Mouse (Mus musculus) cerebellum, adult 9-10 months (tissue): ENCODE results near the gene Lrrc75a.
"Not testable (repeated sequence)": the region's sequence is repeated elsewhere in the genome, so short reads cannot be mapped to it uniquely, and the experiment has no call there.

Experiments used
- DNase-seq: peaks from one replicate; pipeline ENCODE4 v3.0.0; 2022

Gene Lrrc75a

DNA sequence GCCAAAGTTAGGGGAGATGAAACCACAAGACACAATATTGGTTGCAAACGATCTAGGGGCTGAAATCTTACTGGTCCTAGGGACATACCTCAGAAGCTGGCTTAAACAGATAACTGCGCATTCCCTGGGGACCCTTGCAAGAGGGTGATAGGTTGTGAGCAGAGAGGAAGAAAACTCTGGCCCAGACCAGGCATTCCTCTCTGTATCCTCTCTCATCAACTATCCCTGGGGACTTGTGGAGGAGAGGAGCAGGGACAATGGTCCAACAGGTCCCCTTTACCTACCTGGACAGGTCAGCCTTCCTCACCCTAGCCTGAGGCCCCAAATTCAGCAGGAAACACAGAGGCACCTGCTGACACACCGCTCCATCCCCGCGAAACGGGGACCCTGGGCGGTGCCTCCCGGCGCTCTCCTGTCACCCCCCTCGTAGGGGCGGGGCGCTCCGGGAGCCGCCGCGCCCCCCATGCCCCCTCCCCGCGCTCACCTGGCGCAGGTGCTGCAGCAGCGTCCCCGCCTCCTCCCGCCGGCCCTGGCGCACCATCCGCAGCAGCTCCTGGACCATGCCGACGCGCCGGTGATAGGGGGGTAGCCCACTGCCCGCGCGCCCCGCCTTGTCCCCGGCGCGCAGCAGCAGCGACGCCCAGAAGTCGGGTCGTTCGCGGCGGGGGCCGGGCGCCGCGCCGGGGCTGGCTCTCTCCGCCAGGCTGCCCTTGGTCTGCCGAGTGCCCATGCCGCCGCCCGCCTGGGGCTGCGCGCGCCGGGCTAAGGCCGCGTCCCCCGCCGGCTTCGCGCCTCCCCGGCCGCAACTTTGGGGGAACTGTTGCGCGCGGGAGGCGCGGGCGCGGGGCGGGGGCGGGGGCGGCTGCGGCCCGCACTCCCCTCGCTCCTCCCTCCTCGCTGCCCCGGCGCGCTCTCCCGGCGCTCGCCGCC lies at the start of gene Lrrc75a:
Gene Lrrc75a (minus strand): TSS at position 863 of the 930 bp plus-strand sequence.
- DNase-seq, result peak; percentile 22

DNA sequence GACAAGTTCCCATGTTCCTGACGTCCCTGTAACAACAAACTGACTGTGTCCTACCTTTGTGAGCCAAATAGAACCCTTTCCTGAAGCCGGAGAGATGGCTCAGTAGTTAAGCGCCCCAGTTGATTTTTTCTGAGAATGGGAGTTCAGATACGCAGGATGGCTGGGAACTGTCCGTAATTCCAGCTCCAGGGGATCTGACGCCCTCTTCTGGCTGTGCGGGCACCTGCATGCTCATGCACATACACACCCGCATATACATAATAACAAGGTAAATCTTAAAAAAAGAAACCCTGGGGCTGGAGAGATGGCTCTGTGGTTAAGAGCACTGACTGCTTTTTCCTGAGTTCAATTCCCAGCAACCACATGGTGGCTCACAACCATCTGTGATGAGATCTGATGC lies 46.8 kb upstream of the Lrrc75a start:
- no peak for DNase-seq

DNA sequence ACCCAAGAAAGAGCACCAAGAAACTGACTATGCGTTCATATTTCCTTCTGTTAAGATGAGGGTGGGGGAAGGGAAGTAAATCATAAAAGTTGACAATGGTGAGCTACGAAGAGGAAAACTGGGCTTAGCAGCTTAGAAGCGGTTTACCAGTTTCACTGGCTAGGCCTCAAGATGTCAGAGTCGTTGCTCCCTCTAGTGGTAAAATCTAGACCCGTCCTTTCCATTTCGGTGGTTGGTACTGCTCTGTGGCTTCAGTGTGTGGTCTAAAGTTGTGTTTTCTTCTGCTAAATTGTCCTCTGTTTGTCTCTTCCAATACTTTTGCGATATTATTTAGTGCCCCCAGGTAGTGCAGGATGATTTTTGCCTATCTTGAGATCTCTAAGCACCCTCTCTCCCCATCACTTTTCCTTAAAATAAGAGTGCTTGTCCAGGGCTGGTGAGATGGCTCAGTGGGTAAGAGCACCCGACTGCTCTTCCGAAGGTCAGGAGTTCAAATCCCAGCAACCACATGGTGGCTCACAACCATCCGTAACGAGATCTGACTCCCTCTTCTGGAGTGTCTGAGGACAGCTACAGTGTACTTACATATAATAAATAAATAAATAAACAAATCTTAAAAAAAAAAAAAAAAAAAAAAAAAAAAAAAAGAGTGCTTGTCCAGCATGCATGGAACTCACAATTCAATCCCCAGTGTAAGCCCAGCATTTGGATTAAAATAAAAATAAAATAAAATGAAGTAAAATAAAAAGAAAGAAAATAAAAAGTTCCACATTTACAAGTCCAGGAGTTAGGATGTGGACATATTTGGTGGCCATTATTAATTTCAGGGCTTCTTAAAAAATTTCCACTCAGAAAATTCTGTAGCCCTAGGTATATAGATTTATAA lies 45.2 kb upstream of the Lrrc75a start:
- peak; percentile 57 for DNase-seq

DNA sequence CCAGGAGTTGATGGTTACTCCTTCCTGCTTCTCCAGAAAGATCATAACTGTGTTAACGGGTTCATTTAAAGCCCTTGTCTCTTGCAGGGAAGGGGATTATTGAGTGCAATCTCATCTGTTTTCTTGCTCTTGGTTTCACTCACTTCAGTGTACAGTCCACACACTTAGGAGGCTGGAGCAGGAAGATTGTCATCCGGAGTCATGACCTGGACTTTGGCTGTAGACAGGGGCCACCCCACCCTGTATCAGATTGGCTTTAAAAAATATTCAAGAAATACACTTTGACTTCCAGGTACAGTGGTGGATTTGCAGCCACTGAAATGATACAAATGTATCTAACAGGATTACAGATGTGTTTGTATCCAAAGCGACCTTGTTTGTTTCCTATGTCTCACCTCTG lies 43.3 kb upstream of the Lrrc75a start:
- no peak for DNase-seq

- DNase-seq, result no peak
Observed at GRCm38 (mm10) chr11:62679954-62680353, 31.6 kb upstream of the Lrrc75a start.

DNA sequence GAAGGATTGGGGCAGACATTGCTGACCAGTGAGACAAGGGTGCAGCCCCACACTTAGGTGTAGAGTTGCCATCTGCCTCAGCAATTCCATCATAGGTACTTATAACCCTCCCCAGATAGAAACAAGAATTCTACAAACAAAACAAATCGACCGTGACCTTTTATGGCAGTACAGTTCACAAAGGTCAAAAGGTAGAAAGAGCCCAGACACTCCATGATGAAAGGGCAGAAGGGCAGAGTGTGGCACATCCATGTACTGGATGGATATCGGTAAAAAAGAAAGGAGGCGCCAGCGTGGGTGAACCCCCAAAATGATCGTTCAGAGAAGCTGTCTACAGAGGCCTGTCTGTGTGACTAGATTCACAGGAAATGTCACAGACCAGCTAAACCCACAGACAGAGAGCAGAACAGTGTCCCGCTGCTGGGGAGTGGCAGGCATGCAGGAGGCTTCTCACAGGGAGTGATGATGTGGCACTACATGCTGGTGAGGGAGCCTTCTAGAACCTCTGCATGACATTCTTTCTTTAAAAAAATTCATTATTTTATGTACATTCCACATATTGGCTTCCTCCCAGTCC lies 30.5 kb upstream of the Lrrc75a start:
- DNase-seq, result no peak

- no peak for DNase-seq
Observed at GRCm38 (mm10) chr11:62676290-62676596, 27.9 kb upstream of the Lrrc75a start.

DNA sequence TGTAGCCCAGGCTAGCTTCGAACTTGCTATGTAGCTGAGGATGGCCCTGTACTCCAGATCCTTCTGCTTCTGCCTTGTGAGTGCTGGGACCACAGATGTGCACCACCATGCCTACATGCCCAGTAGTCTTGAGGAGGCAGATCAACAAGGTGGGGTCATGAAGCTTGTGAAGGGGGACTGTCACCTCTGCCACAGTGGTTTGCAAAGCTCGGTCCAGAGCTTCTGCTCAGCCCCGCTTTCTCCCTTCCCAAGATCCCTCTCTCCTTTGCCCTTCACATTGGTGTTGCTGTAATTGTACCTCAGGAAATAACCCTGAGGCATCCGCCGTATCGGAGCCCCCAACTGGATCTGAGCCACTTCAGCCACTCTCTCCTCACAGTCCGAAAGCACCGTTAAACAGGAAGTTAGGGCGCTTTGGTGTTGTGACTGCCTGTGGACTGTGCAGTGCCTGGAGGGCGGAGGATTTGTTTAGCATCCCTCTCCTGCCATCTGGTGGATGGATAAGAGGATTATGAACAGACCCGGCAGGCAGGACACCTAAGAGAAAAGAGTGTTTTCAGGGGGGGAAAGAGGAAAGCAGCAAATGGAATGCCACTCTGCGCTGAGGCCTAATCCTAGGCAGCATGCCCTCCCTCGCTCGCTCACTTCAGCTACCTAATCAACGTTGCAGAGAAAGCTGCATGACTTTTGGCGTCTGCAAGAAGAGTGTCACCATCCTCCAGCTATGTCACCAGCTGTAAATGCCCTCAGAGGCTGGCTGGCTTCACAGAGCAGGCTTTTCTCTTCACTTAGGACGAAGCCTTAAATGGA lies 27.4 kb upstream of the Lrrc75a start:
- DNase-seq, result peak; percentile 77

- DNase-seq, result no peak
Observed at GRCm38 (mm10) chr11:62670006-62670405, 21.7 kb upstream of the Lrrc75a start.

- no peak for DNase-seq
Observed at GRCm38 (mm10) chr11:62669471-62669870, 21.1 kb upstream of the Lrrc75a start.

DNA sequence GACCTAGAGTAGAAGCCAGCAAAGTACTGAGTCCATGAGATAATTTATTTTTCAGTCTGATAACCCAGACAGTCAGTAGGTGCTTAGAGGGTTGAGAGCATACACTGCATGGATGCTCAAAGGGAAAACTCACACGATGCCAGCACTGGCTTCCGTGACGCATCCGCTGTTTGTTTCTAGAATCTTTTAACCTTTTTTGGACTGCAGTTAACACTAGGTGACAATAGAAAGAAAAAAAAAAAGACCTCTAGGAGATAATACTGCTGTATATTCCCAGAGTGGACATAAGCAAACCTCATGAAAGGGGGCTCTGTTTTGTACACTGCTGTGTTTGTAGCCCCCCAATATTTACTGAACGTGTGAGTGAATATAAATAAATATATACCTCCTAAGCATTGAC lies 20.7 kb upstream of the Lrrc75a start:
- no peak for DNase-seq

GRCm38 (mm10) chr11:62664250-62664649 lies 15.9 kb upstream of the Lrrc75a start:
- DNase-seq, result no peak

GRCm38 (mm10) chr11:62660885-62661284 lies 12.6 kb upstream of the Lrrc75a start:
- DNase-seq, result no peak

GRCm38 (mm10) chr11:62652080-62652479 lies 3.8 kb upstream of the Lrrc75a start:
- no peak for DNase-seq

- DNase-seq, result no peak
Observed at GRCm38 (mm10) chr11:62651563-62651962, 3.2 kb upstream of the Lrrc75a start.

DNA sequence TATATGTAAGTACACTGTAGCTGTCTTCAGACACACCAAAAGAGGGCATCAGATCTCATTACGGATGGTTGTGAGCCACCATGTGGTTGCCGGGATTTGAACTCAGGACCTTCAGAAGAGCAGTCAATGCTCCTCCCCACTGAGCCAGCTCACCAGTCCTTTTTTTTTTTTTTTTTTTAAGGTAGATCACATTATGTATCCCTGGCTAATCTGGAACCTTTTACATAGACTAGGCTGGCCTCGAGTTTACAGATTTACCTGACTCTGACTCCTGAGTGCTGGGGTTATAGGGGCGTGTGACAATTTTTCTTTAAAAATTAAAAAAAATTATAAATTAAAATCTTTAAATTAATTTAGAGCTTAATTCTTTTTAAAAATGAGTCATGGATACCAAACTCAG lies 1.5 kb upstream of the Lrrc75a start:
- DNase-seq, result not testable (repeated sequence)

- peak; percentile 85 for DNase-seq
Observed at GRCm38 (mm10) chr11:62648591-62649391, 468 bp upstream of the Lrrc75a start, which contains the start of gene Mmgt2. Gene Mmgt2, plus strand, starts transcription at chr11:62648664.

- no peak for DNase-seq
Observed at GRCm38 (mm10) chr11:62646958-62647515, 1.3 kb downstream of the Lrrc75a start.

GRCm38 (mm10) chr11:62646495-62646843 lies 1.9 kb downstream of the Lrrc75a start:
- DNase-seq, result no peak

- no peak for DNase-seq
Observed at GRCm38 (mm10) chr11:62645732-62646494, 2.4 kb downstream of the Lrrc75a start.

DNA sequence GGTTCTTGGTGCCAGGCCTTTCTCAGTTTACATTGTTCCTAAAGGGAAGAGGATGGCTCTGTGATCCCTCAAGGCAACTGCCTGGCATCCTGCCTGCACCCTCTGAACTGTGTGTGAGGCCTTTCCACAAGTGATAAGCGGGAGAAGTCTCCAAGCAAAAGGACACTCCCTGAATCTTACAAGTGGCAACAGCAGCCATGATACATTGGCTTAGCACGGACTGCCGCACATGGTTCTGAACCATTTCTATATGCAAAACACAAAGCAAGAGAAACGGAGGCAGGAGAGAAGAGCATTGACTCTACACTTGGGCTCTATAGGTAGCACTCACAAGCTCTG lies 3.0 kb downstream of the Lrrc75a start:
- no peak for DNase-seq
